Mouse (Mus musculus): ENCODE measurements around the gene Auts2. TPM values are rescaled to one million over a fixed set of nuclear protein-coding genes. Genes with fewer than 3 reads are reported as not detected.
A peak's percentile ranks its signal among the peaks of the same experiment; 100 is the strongest.

Gene Auts2
- polyA plus RNA-seq, 1 experiment from 2014 or later = 30.4 TPM

GRCm38 (mm10) chr5:131813952-131814502 is 729.1 kb downstream of the Auts2 start:
- Histone ChIP-seq H3K9me3 (ENCODE audit: control insufficient read depth, low read length) (no peaks in the 10 kb centered on the region), H3K9ac (ENCODE audit: low read length) (no peak overlapping the region), H3K4me3 (ENCODE audit: low read depth, low read length) (no peak overlapping the region), H3K36me3 (ENCODE audit: control insufficient read depth, insufficient read depth, low read length) (no peaks in the 10 kb centered on the region), H3K27ac (ENCODE audit: low read depth) (peak overlapping the region; percentile 54), H3K4me1 (replicated peaks; ENCODE audit: control insufficient read depth, insufficient read depth, low read length) (peaks cover 14% of the 10 kb centered on the region; the same call in 1 of the 2 replicates), H3K27me3 (replicated peaks; ENCODE audit: control insufficient read depth, insufficient read depth, low read length) (no peaks in the 10 kb centered on the region), H3K4me2 (ENCODE audit: low read length) (no peak overlapping the region)
- 60% methylated on average over 10 of the region's 10 CpGs for WGBS
- no peak for ATAC-seq (replicated peaks; ENCODE audit: low FRiP score, low TSS enrichment, low read depth)
- no peak for DNase-seq (ENCODE audit: low spot score)

- H3K27ac ChIP-seq (ENCODE audit: low read depth) = no peak overlapping the region; the same call in 1 of the 2 replicates
- WGBS = 50% methylated on average over 7 of the region's 7 CpGs
- no peak overlapping the region for H3K9ac ChIP-seq (ENCODE audit: low read length)
- DNase-seq (ENCODE audit: low spot score) (no peak), ATAC-seq (replicated peaks; ENCODE audit: low FRiP score, low TSS enrichment, low read depth) (0 out of 2 replicates have a peak, but pooled peaks have one; percentile 41)
- H3K4me2 ChIP-seq (ENCODE audit: low read length) = no peak overlapping the region
- no peaks in the 10 kb centered on the region for H3K36me3 ChIP-seq (ENCODE audit: control insufficient read depth, insufficient read depth, low read length)
- H3K27me3 ChIP-seq (replicated peaks; ENCODE audit: control insufficient read depth, insufficient read depth, low read length) = no peaks in the 10 kb centered on the region
- no peaks in the 10 kb centered on the region for H3K9me3 ChIP-seq (ENCODE audit: control insufficient read depth, low read length)
- peaks cover 14% of the 10 kb centered on the region; the same call in 1 of the 2 replicates for H3K4me1 ChIP-seq (replicated peaks; ENCODE audit: control insufficient read depth, insufficient read depth, low read length)
- no peak overlapping the region for H3K4me3 ChIP-seq (ENCODE audit: low read depth, low read length)
These were observed 729.8 kb downstream of the Auts2 start for GRCm38 (mm10) chr5:131813331-131813781.

DNA sequence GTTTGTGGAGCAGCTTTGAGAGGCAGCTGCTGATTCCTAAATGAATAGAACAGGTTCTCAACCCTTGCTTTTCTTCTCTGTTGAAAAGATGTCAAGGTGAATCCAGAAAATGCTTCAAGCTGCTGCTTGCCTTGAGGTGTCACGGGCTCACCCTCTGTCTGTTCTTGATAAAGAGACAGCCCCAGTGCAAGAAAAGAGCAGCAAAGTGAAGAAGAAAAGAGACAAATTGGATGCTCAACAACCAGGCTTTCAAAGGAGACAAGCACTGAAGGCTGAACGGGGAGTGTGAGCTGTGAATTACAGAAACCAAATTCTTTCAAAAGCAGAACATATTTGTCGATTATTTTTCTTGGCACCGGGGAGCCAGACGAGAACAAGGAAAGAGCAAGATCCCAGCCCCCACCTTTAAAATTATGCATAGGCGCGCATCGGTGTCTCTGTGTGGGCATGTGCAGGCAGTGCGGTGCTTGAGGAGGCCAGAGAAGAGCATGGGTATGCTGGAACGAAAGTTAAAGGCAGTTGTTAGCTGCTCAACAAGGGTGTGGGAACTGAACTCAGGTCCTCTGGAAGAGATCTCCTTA is 730.6 kb downstream of the Auts2 start:
- no peak overlapping the region for H3K27ac ChIP-seq (ENCODE audit: low read depth)
- H3K9ac ChIP-seq (ENCODE audit: low read length) = no peak overlapping the region
- no peak overlapping the region for H3K4me2 ChIP-seq (ENCODE audit: low read length)
- H3K4me1 ChIP-seq (replicated peaks; ENCODE audit: control insufficient read depth, insufficient read depth, low read length) = peaks cover 14% of the 10 kb centered on the region; the same call in 1 of the 2 replicates
- no peaks in the 10 kb centered on the region for H3K27me3 ChIP-seq (replicated peaks; ENCODE audit: control insufficient read depth, insufficient read depth, low read length)
- DNase-seq (ENCODE audit: low spot score) (no peak), ATAC-seq (replicated peaks; ENCODE audit: low FRiP score, low TSS enrichment, low read depth) (no peak)
- no peaks in the 10 kb centered on the region for H3K36me3 ChIP-seq (ENCODE audit: control insufficient read depth, insufficient read depth, low read length)
- no peaks in the 10 kb centered on the region for H3K9me3 ChIP-seq (ENCODE audit: control insufficient read depth, low read length)
- 81% methylated on average over 10 of the region's 10 CpGs for whole genome bisulfite sequencing
- H3K4me3 ChIP-seq (ENCODE audit: low read depth, low read length) = no peak overlapping the region

GRCm38 (mm10) chr5:131806350-131806749 is 736.8 kb downstream of the Auts2 start:
- no peak overlapping the region for H3K4me3 ChIP-seq (ENCODE audit: low read depth, low read length)
- no peaks in the 10 kb centered on the region for H3K9me3 ChIP-seq (ENCODE audit: control insufficient read depth, low read length)
- no peaks in the 10 kb centered on the region for H3K4me1 ChIP-seq (replicated peaks; ENCODE audit: control insufficient read depth, insufficient read depth, low read length)
- H3K36me3 ChIP-seq (ENCODE audit: control insufficient read depth, insufficient read depth, low read length) = no peaks in the 10 kb centered on the region
- ATAC-seq (replicated peaks; ENCODE audit: low FRiP score, low TSS enrichment, low read depth) (no peak), DNase-seq (ENCODE audit: low spot score) (no peak)
- H3K9ac ChIP-seq (ENCODE audit: low read length) = no peak overlapping the region
- no peak overlapping the region for H3K4me2 ChIP-seq (ENCODE audit: low read length)
- no peaks in the 10 kb centered on the region for H3K27me3 ChIP-seq (replicated peaks; ENCODE audit: control insufficient read depth, insufficient read depth, low read length)
- H3K27ac ChIP-seq (ENCODE audit: low read depth) = no peak overlapping the region
- 93% methylated on average over 2 of the region's 2 CpGs for WGBS

DNA sequence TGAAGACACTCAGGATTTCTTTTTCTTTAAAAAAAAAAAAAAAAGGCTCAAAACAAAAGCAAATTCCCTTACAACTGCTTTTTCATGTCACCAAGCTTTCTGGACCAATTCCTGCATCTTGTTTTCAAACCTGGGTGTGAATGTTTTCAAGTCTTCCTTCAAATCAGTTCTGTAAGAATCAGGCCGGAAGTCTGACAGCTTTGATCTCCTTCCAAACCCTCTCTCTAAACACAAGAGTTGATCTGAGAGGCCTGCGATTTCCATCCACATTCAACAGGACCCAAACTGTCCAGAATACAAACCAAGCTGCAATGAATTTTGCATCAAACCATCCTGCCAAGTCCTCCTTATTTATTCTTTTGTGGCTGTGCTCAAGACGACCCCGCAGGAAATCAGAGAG is 737.9 kb downstream of the Auts2 start:
- WGBS = 72% methylated on average over 4 of the region's 4 CpGs
- no peak overlapping the region for H3K4me2 ChIP-seq (ENCODE audit: low read length)
- DNase-seq (ENCODE audit: low spot score) = no peak

GRCm38 (mm10) chr5:131803609-131804008 is 739.5 kb downstream of the Auts2 start:
- Histone ChIP-seq H3K27ac (ENCODE audit: low read depth) (no peak overlapping the region), H3K27me3 (replicated peaks; ENCODE audit: control insufficient read depth, insufficient read depth, low read length) (no peaks in the 10 kb centered on the region), H3K36me3 (ENCODE audit: control insufficient read depth, insufficient read depth, low read length) (no peaks in the 10 kb centered on the region), H3K4me2 (ENCODE audit: low read length) (no peak overlapping the region), H3K4me1 (replicated peaks; ENCODE audit: control insufficient read depth, insufficient read depth, low read length) (no peaks in the 10 kb centered on the region), H3K9ac (ENCODE audit: low read length) (no peak overlapping the region), H3K4me3 (ENCODE audit: low read depth, low read length) (no peak overlapping the region), H3K9me3 (ENCODE audit: control insufficient read depth, low read length) (no peaks in the 10 kb centered on the region)
- WGBS = 75% methylated on average over 10 of the region's 10 CpGs
- no peak for DNase-seq (ENCODE audit: low spot score)
- ATAC-seq (replicated peaks; ENCODE audit: low FRiP score, low TSS enrichment, low read depth) = no peak

More for the DNA sequence above, 737.9 kb downstream of the Auts2 start:
- H3K4me3 ChIP-seq (ENCODE audit: low read depth, low read length) = no peak overlapping the region
- no peaks in the 10 kb centered on the region for H3K4me1 ChIP-seq (replicated peaks; ENCODE audit: control insufficient read depth, insufficient read depth, low read length)
- no peaks in the 10 kb centered on the region for H3K36me3 ChIP-seq (ENCODE audit: control insufficient read depth, insufficient read depth, low read length)
- ATAC-seq (replicated peaks; ENCODE audit: low FRiP score, low TSS enrichment, low read depth) = no peak
- no peak overlapping the region for H3K9ac ChIP-seq (ENCODE audit: low read length)
- H3K27ac ChIP-seq (ENCODE audit: low read depth) = no peak overlapping the region
- no peaks in the 10 kb centered on the region for H3K27me3 ChIP-seq (replicated peaks; ENCODE audit: control insufficient read depth, insufficient read depth, low read length)
- H3K9me3 ChIP-seq (ENCODE audit: control insufficient read depth, low read length) = no peaks in the 10 kb centered on the region

DNA sequence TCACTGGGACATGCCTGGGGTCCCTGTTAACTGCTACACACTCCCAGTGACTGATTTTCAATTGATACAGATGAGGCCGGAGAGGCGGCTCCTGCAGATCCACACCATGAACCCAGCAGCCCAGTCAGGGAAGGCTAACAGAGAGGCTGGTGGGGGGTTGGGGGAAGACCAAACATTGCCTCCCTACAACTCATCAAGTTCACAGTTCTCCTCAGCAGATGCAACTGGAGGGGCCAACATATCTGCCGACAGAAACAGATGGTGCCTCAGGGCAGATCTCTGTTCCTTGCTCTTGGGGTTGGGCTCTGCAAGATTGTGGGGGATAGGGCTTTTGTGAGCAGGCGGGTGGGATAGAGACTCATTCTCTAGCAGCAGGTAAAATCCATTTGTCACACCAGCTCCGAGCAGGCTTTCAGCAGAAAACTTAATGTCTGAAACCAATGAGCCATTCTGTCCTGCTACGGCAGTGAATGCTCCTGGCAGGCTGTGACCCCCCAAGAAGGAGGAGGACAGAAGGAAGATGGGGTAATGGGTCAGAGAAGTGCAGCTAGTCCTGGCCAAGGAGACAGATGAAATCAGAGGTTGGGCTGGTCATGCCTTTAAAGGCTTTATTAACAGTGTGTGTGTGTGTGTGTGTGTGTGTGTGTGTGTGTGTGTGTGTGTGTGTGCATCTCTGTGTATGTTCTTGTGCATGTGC is 740.7 kb downstream of the Auts2 start:
- no peak overlapping the region for H3K4me3 ChIP-seq (ENCODE audit: low read depth, low read length)
- H3K9me3 ChIP-seq (ENCODE audit: control insufficient read depth, low read length) = no peaks in the 10 kb centered on the region
- H3K4me2 ChIP-seq (ENCODE audit: low read length) = no peak overlapping the region
- H3K27me3 ChIP-seq (replicated peaks; ENCODE audit: control insufficient read depth, insufficient read depth, low read length) = no peaks in the 10 kb centered on the region
- 50% methylated on average over 6 of the region's 6 CpGs for WGBS
- no peak overlapping the region for H3K27ac ChIP-seq (ENCODE audit: low read depth)
- ATAC-seq (replicated peaks; ENCODE audit: low FRiP score, low TSS enrichment, low read depth) (no peak; the same call in 1 of the 2 replicates), DNase-seq (ENCODE audit: low spot score) (no peak)
- H3K9ac ChIP-seq (ENCODE audit: low read length) = no peak overlapping the region
- no peaks in the 10 kb centered on the region for H3K36me3 ChIP-seq (ENCODE audit: control insufficient read depth, insufficient read depth, low read length)
- no peaks in the 10 kb centered on the region for H3K4me1 ChIP-seq (replicated peaks; ENCODE audit: control insufficient read depth, insufficient read depth, low read length)

DNA sequence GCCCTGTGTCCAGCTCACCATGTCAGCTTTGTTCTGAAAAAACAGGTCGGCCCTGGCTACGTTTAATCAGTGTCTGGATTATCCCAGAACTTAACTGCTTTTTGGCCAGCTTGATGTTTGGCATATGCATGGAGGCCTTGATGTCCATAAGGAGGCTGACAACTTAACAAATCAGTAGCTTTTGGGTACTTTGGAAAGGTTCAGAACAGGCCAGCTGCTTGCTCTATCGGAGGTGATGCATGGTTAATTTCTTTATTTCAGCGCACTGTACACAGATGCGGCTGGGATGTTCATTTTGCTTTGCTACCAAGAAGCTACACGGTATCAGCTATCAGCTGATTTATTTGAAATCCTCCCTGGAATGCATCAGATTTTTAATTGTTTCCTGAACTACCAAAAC is 741.2 kb downstream of the Auts2 start:
- Histone ChIP-seq H3K36me3 (ENCODE audit: control insufficient read depth, insufficient read depth, low read length) (no peaks in the 10 kb centered on the region), H3K27ac (ENCODE audit: low read depth) (no peak overlapping the region), H3K4me1 (replicated peaks; ENCODE audit: control insufficient read depth, insufficient read depth, low read length) (no peaks in the 10 kb centered on the region), H3K9ac (ENCODE audit: low read length) (no peak overlapping the region), H3K27me3 (replicated peaks; ENCODE audit: control insufficient read depth, insufficient read depth, low read length) (no peaks in the 10 kb centered on the region), H3K4me3 (ENCODE audit: low read depth, low read length) (no peak overlapping the region), H3K9me3 (ENCODE audit: control insufficient read depth, low read length) (no peaks in the 10 kb centered on the region), H3K4me2 (ENCODE audit: low read length) (no peak overlapping the region)
- ATAC-seq (replicated peaks; ENCODE audit: low FRiP score, low TSS enrichment, low read depth) (no peak), DNase-seq (ENCODE audit: low spot score) (no peak)
- 60% methylated on average over 6 of the region's 6 CpGs for WGBS
